Mouse (Mus musculus) midbrain, embryonic 16.5 days (tissue): ENCODE measurements around the gene Klhdc8a. TPM values are rescaled to one million over a fixed set of nuclear protein-coding genes. Genes with fewer than 3 reads are reported as not detected.

ENCODE experiments used
- ATAC-seq: fragments of 200-750 bp; cut with Nextera tagmentation; 2 replicates; pipeline ENCODE4 v1.8.0; 2017; ENCODE audit warnings: moderate TSS enrichment
- H3K27ac ChIP-seq: fragments of 300-500 bp; sonication (generic); 2 replicates; pipeline ENCODE4 v1.5.1; 2014; ENCODE audit warnings: mild to moderate bottlenecking, low read length, mixed read lengths
- H3K27me3 ChIP-seq: fragments of 300-500 bp; sonication (generic); 2 replicates; pipeline ENCODE4 v1.6.1; 2014; ENCODE audit warnings: low read depth, low read length, mixed read lengths; ENCODE audit not compliant: control insufficient read depth, insufficient read depth
- H3K36me3 ChIP-seq: fragments of 300-500 bp; sonication (generic); 2 replicates; pipeline ENCODE4 v1.6.1; 2014; ENCODE audit warnings: mild to moderate bottlenecking, low read length, moderate library complexity, mixed read lengths; ENCODE audit not compliant: control insufficient read depth, insufficient read depth
- H3K4me1 ChIP-seq: fragments of 300-500 bp; sonication (generic); 2 replicates; pipeline ENCODE4 v1.6.1; 2014; ENCODE audit warnings: mild to moderate bottlenecking, low read length, mixed read lengths; ENCODE audit not compliant: control insufficient read depth, insufficient read depth
- H3K4me2 ChIP-seq: fragments of 300-500 bp; sonication (generic); 2 replicates; pipeline ENCODE4 v1.6.1; 2014; ENCODE audit warnings: mild to moderate bottlenecking, low read length, mixed read lengths
- H3K4me3 ChIP-seq: fragments of 300-500 bp; sonication (generic); 2 replicates; pipeline ENCODE4 v1.5.1; 2014; ENCODE audit warnings: low read depth, mild to moderate bottlenecking, low read length, moderate library complexity, mixed read lengths
- H3K9ac ChIP-seq: fragments of 300-500 bp; sonication (generic); 2 replicates; pipeline ENCODE4 v1.6.1; 2014; ENCODE audit warnings: low read depth, low read length, mixed read lengths
- H3K9me3 ChIP-seq: fragments of 300-500 bp; sonication (generic); replicated peaks from 2 replicates; pipeline ENCODE4 v1.6.1; 2014; ENCODE audit warnings: mild to moderate bottlenecking, low read length, mixed read lengths; ENCODE audit not compliant: control insufficient read depth, poor library complexity, severe bottlenecking
- WGBS: fragments of 180-500 bp; shearing (Covaris S2); extraction: QIAGEN DNeasy Blood & Tissue Kit; methylation state at CpG from one replicate; pipeline ENCODE4 v1.1.7; 2014; 5-methylcytosine and 5-hydroxymethylcytosine counted together
- polyA plus RNA-seq: library from polyadenylated mRNA; unstranded; fragments of >200 nt; fragmentation: Nextera tagmentation; extraction: Ambion mirVana; gene quantifications from 2 replicates; pipeline ENCODE4 v1.2.1, GENCODE M21; 2015

Gene Klhdc8a
- polyA plus RNA-seq, 1 experiment from 2014 or later = 10.8 TPM

DNA sequence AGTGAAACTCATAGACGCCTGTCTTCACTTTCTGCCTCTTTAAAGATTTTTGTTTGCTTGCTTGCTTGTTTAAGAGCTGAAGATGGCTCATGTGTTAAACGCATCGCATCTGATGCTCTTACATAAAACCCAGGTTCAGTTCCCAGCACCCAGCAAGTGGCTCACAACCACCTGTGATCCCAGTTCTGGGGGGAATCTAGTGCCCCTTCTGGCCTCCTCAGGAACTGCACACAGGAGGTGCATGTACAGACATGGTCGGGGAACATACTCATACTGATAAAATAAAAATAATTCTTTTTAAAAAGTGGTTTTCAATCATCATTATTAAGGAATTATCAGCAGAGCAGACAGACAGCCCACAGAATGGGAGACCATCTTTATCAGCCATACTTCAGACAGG, 52.6 kb downstream of the Klhdc8a start:
- 96% methylated on average over 4 of the region's 4 CpGs for WGBS

DNA sequence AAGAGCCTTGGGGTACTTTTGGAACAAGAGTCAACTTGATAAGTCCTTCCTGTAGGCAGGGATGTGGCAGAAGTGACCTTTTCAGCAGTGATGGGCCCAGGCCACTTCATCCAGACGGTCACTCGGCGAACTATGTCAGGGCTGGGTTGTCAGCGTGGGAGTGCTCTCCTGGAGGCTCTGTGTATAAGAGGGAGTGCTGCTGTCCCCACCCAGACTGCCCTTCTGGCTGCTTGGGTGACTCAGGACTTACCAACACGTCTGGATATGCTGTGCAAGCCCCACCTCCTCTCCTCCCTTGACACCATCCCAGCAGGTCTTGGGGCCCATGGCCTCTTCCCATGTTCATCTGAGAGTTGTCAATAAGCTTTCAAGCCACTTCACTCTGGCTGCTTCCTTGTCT, 55.0 kb downstream of the Klhdc8a start:
- 76% methylated on average over 5 of the region's 5 CpGs for WGBS
- peaks cover 7% of the 10 kb centered on the region; the same call in 1 of the 2 replicates for H3K36me3 ChIP-seq
- peaks cover 4% of the 10 kb centered on the region; the same call in 1 of the 2 replicates for H3K4me1 ChIP-seq
- H3K9me3 ChIP-seq = no peaks in the 10 kb centered on the region
- H3K9ac ChIP-seq = no peak overlapping the region
- ATAC-seq = no peak
- no peaks in the 10 kb centered on the region for H3K27me3 ChIP-seq
- H3K4me3 ChIP-seq = no peak overlapping the region
- no peak overlapping the region for H3K4me2 ChIP-seq
- H3K27ac ChIP-seq = no peak overlapping the region

More for the DNA sequence above, 52.6 kb downstream of the Klhdc8a start:
- Histone ChIP-seq H3K27me3 (no peaks in the 10 kb centered on the region), H3K27ac (no peak overlapping the region), H3K4me2 (no peak overlapping the region), H3K36me3 (no peaks in the 10 kb centered on the region), H3K9me3 (no peaks in the 10 kb centered on the region), H3K4me3 (no peak overlapping the region), H3K4me1 (peaks cover 4% of the 10 kb centered on the region; the same call in 1 of the 2 replicates), H3K9ac (no peak overlapping the region)
- ATAC-seq = no peak

DNA sequence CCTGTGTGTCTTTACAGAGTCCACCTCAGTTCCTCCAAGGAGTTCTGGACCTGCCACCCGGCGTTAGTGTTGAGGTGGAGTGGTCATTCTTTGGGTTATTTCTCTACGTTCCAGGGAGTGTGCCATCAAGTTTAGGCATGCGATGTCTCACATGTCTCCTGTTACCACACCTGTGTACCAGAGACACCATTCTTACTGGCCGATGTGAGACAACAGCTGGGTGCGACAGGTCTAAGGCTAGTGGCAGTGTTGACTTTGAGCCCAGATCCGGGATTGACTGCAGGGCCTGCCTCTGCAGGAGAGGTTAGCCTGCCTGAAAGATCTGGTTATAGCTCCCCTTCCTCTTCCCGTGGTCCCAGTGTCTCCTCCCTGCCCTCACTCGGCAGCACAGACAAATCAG, 55.8 kb downstream of the Klhdc8a start:
- Histone ChIP-seq H3K9ac (no peak overlapping the region), H3K4me1 (peaks cover 4% of the 10 kb centered on the region; the same call in 1 of the 2 replicates)
- WGBS = 78% methylated on average over 9 of the region's 9 CpGs

DNA sequence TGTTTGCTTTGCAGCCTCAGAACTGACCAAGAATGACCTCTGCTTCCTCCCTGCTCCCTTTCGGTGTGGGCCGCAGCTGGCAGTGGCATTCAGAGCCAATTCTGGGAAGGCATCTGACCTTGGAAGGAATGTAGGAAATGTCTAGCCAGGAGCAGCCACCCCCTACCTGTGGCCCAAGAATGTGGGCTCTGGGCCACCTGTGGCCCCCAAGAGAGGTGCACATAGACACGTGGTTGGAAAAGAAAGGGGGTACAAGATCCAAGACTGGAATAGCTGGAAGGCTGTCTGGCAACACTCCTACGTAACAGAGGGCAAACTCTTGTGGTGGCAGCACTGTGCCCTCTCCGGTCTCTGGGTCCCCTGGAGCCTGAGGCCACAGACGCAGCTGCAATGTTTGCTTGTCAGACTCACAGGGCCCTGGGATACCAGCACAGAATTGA, 56.8 kb downstream of the Klhdc8a start:
- no peak overlapping the region for H3K4me2 ChIP-seq
- H3K27me3 ChIP-seq = no peaks in the 10 kb centered on the region
- H3K9ac ChIP-seq = peak overlapping the region; percentile 40; the same call in 1 of the 2 replicates
- H3K36me3 ChIP-seq = peaks cover 22% of the 10 kb centered on the region
- H3K27ac ChIP-seq = peak overlapping the region; percentile 54
- peaks cover 4% of the 10 kb centered on the region; the same call in 1 of the 2 replicates for H3K4me1 ChIP-seq
- H3K9me3 ChIP-seq = no peaks in the 10 kb centered on the region
- H3K4me3 ChIP-seq = no peak overlapping the region
- WGBS = 30% methylated on average over 6 of the region's 6 CpGs
- ATAC-seq = 0 out of 2 replicates have a peak, but pooled peaks have one; percentile 26

More for the DNA sequence above, 55.8 kb downstream of the Klhdc8a start:
- H3K4me3 ChIP-seq = no peak overlapping the region
- H3K4me2 ChIP-seq = no peak overlapping the region
- no peaks in the 10 kb centered on the region for H3K9me3 ChIP-seq
- no peak for ATAC-seq
- peaks cover 15% of the 10 kb centered on the region; the same call in 1 of the 2 replicates for H3K36me3 ChIP-seq
- H3K27ac ChIP-seq = no peak overlapping the region
- no peaks in the 10 kb centered on the region for H3K27me3 ChIP-seq

DNA sequence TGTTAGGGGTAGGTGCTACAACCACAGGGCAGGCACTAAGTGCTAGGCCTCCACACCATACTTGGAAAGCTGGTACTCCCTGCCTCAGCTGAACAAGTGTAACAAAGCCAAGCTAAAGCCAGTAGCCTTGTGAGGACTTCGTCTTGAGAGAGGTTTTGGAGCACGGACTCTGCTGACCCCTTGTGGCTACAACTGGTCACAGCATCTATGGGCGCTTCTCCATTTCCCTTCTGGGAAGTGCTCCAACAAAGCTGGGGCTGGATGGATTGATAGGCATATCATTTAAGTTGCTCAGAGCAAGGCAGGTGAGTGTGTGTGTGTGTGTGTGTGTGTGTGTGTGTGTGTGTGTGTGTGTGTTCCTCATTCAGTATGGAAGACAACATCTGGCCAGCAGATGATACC, 57.4 kb downstream of the Klhdc8a start:
- Histone ChIP-seq H3K9ac (0 out of 2 replicates have a peak overlapping the region, but pooled peaks have one; percentile 43), H3K4me1 (peaks cover 4% of the 10 kb centered on the region; the same call in 1 of the 2 replicates), H3K4me3 (no peak overlapping the region), H3K27ac (peak overlapping the region; percentile 58), H3K36me3 (peaks cover 29% of the 10 kb centered on the region), H3K9me3 (no peaks in the 10 kb centered on the region), H3K4me2 (no peak overlapping the region), H3K27me3 (no peaks in the 10 kb centered on the region)
- peak; percentile 79 for ATAC-seq
- 0% methylated on average over 3 of the region's 3 CpGs for WGBS

DNA sequence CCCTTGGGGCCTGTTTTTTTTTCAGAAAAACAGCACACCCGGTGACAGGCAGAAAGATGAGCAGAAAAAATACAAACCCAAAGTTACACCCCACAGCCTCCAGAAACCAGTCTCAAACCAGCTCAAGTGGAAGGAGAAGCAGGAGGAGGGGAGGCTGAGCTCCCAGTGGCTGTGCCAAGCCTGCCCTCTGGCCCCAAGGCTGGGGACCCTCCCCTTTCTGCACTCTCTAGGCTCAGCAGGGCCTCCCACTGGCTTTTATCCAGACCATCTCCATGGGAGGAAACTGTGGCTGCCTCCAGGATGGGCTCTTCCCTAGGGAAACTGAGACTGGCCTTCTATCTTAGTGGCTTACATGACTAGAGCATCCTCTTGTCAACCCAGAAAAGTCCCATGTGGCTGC, 58.4 kb downstream of the Klhdc8a start:
- peaks cover 4% of the 10 kb centered on the region; the same call in 1 of the 2 replicates for H3K4me1 ChIP-seq
- H3K36me3 ChIP-seq = peaks cover 31% of the 10 kb centered on the region
- no peak overlapping the region for H3K4me2 ChIP-seq
- H3K4me3 ChIP-seq = no peak overlapping the region
- no peaks in the 10 kb centered on the region for H3K9me3 ChIP-seq
- H3K27me3 ChIP-seq = no peaks in the 10 kb centered on the region
- no peak overlapping the region for H3K27ac ChIP-seq
- 67% methylated on average over 1 of the region's 1 CpGs for WGBS
- ATAC-seq = no peak
- no peak overlapping the region for H3K9ac ChIP-seq

Other genes starting within 250 kb of the Klhdc8a start
- 7.7 and 10.4 TPM in 2 replicates for gene Mfsd4a, start 230.6 kb upstream of the Klhdc8a start, polyA plus RNA-seq
- 1.7 and 2.4 TPM in 2 replicates for gene Cdk18, start 158.9 kb upstream of the Klhdc8a start, polyA plus RNA-seq
- gene Lemd1, start 107.2 kb upstream of the Klhdc8a start, polyA plus RNA-seq = 16.2 and 18.0 TPM in 2 replicates
- 2.8 and 4.0 TPM in 2 replicates for gene AC124108.1, start 107.2 kb upstream of the Klhdc8a start, polyA plus RNA-seq
- 0.28 and 0.63 TPM in 2 replicates for gene Gm10188, start 68.9 kb upstream of the Klhdc8a start, polyA plus RNA-seq
- 19.8 and 22.0 TPM in 2 replicates for gene Nuak2, start 17.5 kb downstream of the Klhdc8a start, polyA plus RNA-seq
- gene Tmcc2, start 92.7 kb downstream of the Klhdc8a start, polyA plus RNA-seq = 33.3 and 38.1 TPM in 2 replicates
- 10.3 and 10.5 TPM in 2 replicates for gene Dstyk, start 118.9 kb downstream of the Klhdc8a start, polyA plus RNA-seq
- gene Rbbp5, start 178.7 kb downstream of the Klhdc8a start, polyA plus RNA-seq = 44.8 and 49.6 TPM in 2 replicates
- 0.81 and 1.3 TPM in 2 replicates for gene Tmem81, start 207.6 kb downstream of the Klhdc8a start, polyA plus RNA-seq
- gene Cntn2, start 244.6 kb downstream of the Klhdc8a start, polyA plus RNA-seq = 28.2 and 34.6 TPM in 2 replicates